Mouse (Mus musculus) right cerebral cortex, postnatal 10 days (tissue): ENCODE results near the gene Gm9887.
A peak's percentile ranks its signal among the peaks of the same experiment; 100 is the strongest.

Experiments
- DNase-seq, 2 experiments: peaks; one replicate each; pipeline ENCODE4 v3.0.0; 2021; ENCODE audit warnings: low spot score in 2 of 2

Gm9887 gene

GRCm38 (mm10) chr12:69371854-69372671 is at the start of gene Gm9887, which contains the start of gene Arf6:
Gene Gm9887, minus strand, starts transcription at chr12:69372458.
Gene Arf6, plus strand, starts transcription at chr12:69372150.
- peak; percentile 97 to 99 for DNase-seq

GRCm38 (mm10) chr12:69420716-69421115 is 48.5 kb upstream of the Gm9887 start:
- no peak for DNase-seq

- no peak for DNase-seq
Measured at GRCm38 (mm10) chr12:69419606-69420005, 47.3 kb upstream of the Gm9887 start.

DNA sequence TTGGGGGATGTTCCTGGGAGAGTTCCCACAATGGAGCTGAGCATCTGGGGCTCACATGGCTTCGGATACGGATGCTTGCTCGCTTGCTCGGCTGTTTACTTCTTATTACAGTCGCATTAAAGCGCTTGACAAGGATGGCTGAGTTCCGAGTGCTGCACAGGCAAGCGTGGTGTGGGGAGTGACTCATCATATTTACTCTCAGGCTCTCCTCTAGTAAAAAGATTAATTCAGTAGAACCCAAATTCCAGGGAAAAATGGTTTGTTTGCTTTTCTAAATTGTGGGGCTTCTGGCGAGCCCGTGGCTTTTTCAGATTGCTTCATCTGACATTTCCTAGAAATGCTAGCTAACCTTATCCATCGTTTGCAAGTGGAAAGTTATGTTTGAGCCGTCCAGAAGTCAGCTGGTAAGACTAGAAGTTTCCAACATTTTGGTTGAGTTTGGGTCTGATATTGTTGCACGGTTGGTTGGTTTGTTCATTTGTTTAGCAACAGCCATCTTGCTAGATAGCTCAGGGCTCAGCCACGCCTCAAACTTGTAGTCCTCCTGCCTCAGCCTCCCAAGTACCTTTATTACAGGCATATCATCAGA is 46.9 kb upstream of the Gm9887 start:
- DNase-seq = no peak

DNA sequence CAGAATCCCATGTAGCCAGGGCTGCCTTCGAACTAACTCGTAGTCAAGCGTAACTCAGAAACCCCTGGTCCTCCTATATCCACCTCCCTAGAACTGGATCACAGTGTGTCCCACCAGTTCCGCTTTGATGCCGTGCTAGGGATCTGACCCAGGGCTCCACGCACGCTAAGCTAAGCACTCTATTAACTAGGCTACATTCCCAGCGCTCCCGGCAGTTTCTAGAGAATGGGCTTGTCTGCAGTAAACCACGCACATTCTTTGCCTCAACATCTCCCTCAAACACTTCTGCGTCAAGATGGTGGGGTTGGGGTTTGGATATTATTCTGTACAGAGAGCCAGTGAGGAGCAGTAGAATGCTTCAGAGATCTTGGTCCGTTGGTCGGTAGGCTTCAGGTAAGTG is 46.3 kb upstream of the Gm9887 start:
- DNase-seq = no peak

DNA sequence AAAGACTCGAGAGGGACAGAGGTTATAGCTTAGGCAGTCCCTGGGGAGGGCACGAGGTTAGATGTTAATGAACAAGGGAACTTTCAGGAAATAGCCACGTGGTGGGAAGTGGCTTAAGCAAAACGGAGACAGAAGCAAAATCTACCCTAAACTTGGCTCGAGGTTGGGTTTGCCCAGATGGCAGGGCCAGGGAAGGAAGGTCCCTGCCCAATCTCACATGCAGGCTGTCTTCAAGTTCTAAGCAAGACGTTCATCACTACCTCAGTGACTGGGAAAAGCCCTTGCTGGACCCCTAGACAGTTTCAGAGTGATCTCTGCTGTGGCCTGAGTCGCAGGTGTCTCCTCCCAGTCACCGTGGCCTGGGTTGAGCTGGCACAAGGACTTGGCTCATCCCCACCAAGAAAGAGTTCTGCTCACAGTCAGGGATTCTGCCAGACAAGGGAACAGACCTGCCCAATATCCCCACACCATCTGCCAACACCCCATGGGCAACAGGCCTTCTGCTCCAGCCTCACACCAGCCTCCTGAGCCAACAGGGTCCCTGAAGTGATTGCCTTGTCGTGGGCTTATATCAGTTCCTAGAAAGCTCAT is 45.5 kb upstream of the Gm9887 start:
- no peak for DNase-seq

DNA sequence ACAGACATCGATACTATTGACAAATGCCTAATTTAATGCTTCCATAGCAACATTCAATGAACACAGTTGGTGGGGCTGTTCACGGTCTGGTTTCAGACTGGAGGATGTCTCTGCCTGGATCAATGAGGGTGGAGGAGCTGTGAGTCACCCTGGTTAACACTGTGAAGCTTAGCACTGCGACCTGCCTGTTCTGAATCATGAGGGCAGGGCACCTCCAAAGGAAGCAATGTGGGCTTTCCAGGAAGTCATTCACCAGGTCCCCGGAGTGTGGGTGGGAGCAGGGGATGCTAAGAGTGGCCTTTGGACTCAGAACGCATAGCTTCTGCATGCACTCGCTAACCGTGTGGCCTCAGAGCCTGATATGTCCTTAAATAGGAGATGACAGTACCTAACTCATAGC is 44.5 kb upstream of the Gm9887 start:
- no peak for DNase-seq

DNA sequence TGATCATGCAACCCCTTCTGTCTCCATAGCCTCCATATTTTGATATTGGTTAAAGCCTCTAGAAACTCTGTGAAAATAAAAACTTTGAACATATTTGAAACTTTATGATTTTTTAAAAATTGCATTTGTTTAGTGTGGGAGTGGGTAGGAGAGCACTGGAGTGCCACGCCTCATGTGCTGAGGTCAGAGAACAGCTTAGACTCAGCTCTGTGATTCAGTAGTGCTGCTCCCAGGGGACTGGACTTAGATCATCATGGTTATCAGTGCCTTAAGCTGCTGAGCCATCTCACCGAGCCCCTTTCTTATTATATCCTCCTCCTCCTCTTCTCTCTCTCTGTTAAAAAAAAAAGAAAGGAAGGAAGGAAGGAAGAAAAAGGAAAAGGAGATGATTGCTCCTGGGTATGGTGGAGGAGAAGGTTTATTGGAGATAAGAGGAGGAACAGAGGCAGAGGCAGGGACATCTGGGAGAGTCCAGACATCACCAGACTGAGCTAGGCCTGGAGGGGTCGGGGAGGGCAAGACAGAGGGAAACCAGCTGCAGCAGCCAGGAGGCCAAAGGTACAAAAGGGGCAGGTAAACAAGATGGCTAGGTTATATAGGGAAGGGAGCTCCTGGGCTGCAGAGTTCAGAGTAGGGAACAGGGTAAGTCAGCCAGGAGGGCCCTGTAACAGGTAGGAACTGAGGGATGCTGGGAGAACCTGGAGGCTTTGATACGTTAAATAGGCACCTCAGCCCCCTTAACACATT is 42.7 kb upstream of the Gm9887 start:
- no peak for DNase-seq

DNA sequence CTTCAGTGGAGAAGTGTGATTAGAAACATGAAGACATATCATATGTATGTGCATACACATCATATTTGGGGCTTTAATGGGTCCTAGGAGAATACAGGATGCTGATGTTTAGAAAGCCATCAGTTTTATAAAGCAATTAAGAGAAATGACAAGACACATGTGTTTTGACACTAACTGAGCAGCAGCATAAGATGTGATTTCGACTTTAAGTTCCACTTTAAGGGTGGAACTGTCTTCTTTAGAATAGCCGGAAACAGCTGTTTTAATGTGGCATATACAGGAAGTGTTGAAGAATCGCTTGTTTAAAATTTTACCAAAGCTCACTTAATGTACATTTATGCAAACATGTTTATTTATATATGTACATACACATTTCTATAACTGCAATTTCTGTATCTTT is 41.0 kb upstream of the Gm9887 start:
- DNase-seq = no peak

DNA sequence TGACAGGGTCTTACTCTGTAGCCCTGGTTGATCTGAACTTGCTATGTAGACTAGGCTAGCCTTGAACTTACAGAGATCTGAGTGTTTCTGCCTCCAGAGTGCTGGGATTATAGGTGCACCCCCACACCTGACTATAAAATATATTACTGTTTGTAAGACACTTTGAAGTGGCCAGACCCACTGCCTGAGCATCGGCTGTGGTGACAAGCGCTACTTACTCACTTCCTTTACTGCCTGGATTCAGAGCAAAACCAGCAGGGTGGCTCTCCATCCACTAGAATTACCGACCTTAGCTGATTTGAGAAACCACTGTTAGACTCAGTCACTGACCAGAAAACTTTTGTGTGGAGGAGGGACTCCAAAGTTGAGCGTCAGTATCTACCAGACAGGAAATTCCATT is 39.7 kb upstream of the Gm9887 start:
- no peak for DNase-seq

DNA sequence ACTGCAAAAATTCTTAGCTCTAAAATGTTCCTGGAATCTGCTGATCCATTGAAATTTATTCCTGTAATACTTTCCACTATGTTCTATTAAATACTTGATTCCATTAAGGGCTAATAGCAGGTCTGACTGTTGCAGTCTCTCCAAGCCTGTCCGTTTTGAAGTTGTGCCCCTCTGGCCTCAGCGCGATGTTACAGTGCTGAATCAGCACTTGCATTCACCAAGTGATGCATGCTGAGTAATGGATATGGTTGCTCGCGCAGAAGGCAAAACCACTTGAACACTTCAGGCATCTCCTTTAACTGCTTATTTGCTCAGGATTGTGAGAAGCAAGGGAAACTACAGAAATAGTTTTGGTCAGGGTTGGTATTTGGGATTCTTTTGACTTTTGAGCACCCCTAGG is 38.5 kb upstream of the Gm9887 start:
- DNase-seq = no peak

DNA sequence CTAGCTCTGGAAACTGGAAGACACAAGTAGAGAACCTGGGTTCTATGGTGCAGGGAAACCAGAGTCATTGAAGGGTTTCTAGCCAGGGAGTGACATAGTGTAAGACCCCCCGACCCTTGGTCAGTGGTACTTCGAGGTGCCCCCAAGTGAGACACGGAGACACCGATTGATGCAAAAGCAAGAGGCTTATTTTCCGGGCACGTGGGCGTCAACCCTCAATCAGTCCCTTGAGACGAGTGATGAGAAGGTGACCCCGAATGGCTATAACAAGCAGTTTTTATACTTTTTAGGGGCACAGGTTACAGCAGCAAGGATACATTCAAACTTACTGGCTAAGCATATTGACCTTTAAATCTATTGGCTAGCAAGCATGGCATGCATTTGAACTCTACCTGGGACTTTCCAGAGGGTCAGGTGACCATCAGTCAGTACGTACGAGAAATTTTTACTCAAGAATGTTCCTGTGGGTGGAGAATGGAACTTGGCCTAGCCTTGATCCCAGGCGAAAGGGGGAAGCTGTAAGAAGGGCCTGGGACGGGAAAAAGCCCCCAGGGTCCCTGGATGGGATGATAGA is 30.4 kb upstream of the Gm9887 start:
- DNase-seq = no peak

DNA sequence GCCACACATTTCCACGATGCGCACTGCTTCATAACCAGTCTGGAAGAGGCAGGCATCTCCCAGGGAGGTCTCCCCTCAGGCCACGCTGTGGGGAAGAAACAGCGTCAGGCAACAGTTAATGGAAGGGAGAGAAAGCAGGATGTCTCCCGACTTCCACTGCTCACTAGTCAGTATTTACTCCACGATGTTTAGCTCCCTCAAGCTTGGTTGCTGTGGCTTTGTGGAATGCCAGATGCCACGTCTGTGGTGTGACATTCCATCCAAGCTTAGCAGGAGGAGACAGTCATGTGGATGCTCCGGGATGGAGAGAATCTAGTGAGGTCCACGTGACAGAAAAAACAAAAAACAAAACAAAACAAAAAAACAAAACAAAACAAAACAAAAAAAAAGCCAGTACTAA is 29.8 kb upstream of the Gm9887 start:
- DNase-seq = no peak

DNA sequence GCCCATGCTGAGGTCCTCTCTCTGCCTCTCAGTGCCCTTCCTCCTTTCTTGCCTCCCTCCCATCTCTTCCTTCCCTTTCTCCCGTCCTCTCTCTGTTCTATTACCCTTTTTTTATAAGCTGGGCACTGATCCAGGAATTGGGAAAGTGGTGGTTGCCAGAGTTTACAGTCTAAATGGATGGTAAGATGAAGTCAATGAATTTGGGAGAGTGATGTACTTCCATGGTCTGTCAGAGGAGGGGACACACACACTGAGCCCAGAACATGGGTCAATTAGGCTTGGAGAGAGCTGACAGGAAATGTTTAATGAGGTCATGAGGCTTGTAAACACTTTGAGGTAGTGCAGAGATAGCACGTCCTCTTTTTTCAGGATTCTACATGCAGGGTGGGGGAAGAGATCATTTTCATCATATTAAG is 28.6 kb upstream of the Gm9887 start:
- no peak for DNase-seq

- DNase-seq = no peak
Measured at GRCm38 (mm10) chr12:69400367-69400766, 28.1 kb upstream of the Gm9887 start.

DNA sequence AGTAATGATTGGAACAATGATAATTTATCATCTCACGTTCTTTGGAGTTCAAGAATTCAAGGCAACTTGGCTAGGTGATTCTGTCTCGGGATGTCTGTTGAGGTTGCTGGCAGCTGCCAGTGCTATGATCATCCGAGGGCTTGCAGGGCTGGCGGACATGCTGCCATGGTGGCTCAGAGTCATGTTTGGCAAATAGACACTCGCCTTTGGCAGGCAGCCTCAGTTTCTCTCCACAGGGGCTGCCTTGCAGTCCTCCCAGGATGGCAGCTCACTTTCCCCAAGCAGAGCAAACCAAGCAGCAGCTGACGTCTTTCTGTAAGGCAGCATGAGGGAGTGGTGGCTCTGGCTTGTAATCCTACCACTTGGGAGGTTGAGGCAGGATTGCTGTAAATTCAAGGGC is 22.2 kb upstream of the Gm9887 start:
- DNase-seq = peak in 1 of 2 experiments; percentile 29

DNA sequence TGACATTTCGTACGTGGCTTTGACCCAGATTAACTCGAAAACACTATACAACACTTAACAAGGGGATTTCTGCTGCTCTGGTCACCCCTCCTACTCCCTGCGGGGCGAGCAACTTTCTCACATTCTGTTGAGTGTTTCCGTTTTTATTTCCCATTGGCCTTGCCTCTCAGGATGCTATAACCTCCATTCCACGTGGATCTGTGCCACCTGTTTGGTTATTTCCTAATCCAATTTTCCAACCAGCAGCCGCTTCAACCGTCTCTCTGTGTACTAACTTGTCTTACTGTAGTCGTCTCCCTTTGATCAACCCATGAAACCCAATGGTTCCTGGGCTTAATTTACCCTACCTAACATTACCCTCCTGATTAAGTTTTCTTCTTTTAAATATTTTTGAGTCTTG is 20.8 kb upstream of the Gm9887 start:
- DNase-seq = no peak

- no peak for DNase-seq
Measured at GRCm38 (mm10) chr12:69390000-69390698, 17.9 kb upstream of the Gm9887 start.

DNA sequence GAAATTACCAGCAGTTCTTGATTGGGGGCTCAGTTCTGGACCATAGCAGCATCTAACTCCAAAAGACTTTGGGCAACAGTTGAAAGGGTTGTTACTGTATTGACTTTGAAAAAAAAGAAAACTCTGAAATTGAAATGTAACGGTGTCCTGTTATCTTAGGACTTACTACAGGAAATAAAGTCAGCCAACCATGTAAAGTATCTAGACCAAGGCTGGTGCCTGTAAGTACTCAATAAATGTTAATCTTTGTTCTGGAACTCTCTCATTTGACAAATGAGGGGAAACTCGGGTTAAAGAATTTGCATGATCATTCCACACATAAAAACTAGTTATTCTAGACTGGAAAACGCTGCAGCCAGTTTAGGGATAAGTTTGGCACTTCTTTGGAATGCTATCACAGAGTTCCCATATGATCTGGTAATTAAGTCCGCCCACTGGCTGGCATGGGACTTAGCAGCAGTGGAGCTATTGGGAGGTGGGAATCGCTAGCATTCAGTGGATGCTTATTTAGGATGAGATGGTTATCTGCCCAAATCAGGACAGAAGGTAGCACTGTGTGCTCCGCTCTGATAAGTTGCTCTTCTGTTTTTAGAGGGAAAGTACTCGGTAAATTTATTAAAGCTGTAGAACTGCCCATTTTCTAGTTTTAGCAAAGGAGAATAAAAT is 17.1 kb upstream of the Gm9887 start:
- DNase-seq = peak; percentile 52 to 64

GRCm38 (mm10) chr12:69388321-69388869 is 16.1 kb upstream of the Gm9887 start:
- DNase-seq = no peak
